Mouse (Mus musculus): ENCODE data around the gene Rtn4rl1. TPM values are rescaled to one million over a fixed set of nuclear protein-coding genes. Genes with fewer than 3 reads are reported as not detected.
"Not testable (repeated sequence)": the region's sequence is repeated elsewhere in the genome, so short reads cannot be mapped to it uniquely, and the experiment has no call there.

Rtn4rl1 gene
- total RNA-seq, 2 experiments from 2014 or later: 89.0 to 99.0 TPM

GRCm38 (mm10) chr11:75287940-75288339, 94.4 kb downstream of the Rtn4rl1 start:
- intact Hi-C loops (cut with DNase I): no loop called here
- TF ChIP-seq CTCF (IDR thresholded peaks at IDR 0.05): no peak

GRCm38 (mm10) chr11:75288517-75288916, 94.9 kb downstream of the Rtn4rl1 start:
- no peak for TF ChIP-seq CTCF (IDR thresholded peaks at IDR 0.05)
- no peak overlapping the region for H3K27ac ChIP-seq
- intact Hi-C loops (cut with DNase I): no loop called here
- H3K4me3 ChIP-seq: no peak overlapping the region
- no peak for DNase-seq (ENCODE audit: extremely low spot score in 1 of 2, low spot score in 2 of 2)

More at GRCm38 (mm10) chr11:75287940-75288339, 94.4 kb downstream of the Rtn4rl1 start:
- no peak overlapping the region for H3K4me3 ChIP-seq
- H3K27ac ChIP-seq: no peak overlapping the region
- DNase-seq (ENCODE audit: extremely low spot score in 1 of 2, low spot score in 2 of 2): no peak

GRCm38 (mm10) chr11:75289120-75289519, 95.5 kb downstream of the Rtn4rl1 start:
- DNase-seq (ENCODE audit: extremely low spot score in 1 of 2, low spot score in 2 of 2): no peak
- H3K27ac ChIP-seq: peak overlapping the region; percentile 80

GRCm38 (mm10) chr11:75290566-75291271, 97.1 kb downstream of the Rtn4rl1 start:
- DNase-seq (ENCODE audit: extremely low spot score in 1 of 2, low spot score in 2 of 2): peak; percentile 89 to 96
- H3K4me3 ChIP-seq: no peak overlapping the region
- H3K27ac ChIP-seq: peak overlapping the region; percentile 63
- intact Hi-C loops (cut with DNase I): loop anchor here (1.0 to 5.0 kb wide), 3 partner anchors 97 to 308 kb away; partner anchors contain the start of gene Rtn4rl1
- peak; percentile 96 for TF ChIP-seq CTCF (IDR thresholded peaks at IDR 0.05)

More at GRCm38 (mm10) chr11:75289120-75289519, 95.5 kb downstream of the Rtn4rl1 start:
- intact Hi-C loops (cut with DNase I): no loop called here
- H3K4me3 ChIP-seq: no peak overlapping the region
- no peak for TF ChIP-seq CTCF (IDR thresholded peaks at IDR 0.05)

- Histone ChIP-seq H3K27ac (peak overlapping the region; percentile 63), H3K4me3 (no peak overlapping the region)
- peak; percentile 63 to 64 for DNase-seq (ENCODE audit: extremely low spot score in 1 of 2, low spot score in 2 of 2)
- intact Hi-C loops (cut with DNase I): loop anchor here (1.0 to 5.0 kb wide), 4 partner anchors 98 to 309 kb away; partner anchors contain the start of gene Rtn4rl1
- no peak for TF ChIP-seq CTCF (IDR thresholded peaks at IDR 0.05)
These were observed 98.0 kb downstream of the Rtn4rl1 start for GRCm38 (mm10) chr11:75291389-75292215.

GRCm38 (mm10) chr11:75292281-75292680, 98.7 kb downstream of the Rtn4rl1 start:
- Histone ChIP-seq H3K4me3 (no peak overlapping the region), H3K27ac (peak overlapping the region; percentile 63)
- intact Hi-C loops (cut with DNase I): loop anchor here (2.0 to 5.0 kb wide), 2 partner anchors 107 to 310 kb away; no protein-coding TSS in a partner anchor
- no peak for DNase-seq (ENCODE audit: extremely low spot score in 1 of 2, low spot score in 2 of 2)
- no peak; the same call in 1 of the 2 replicates for TF ChIP-seq CTCF (IDR thresholded peaks at IDR 0.05)

- TF ChIP-seq CTCF (IDR thresholded peaks at IDR 0.05): no peak
- DNase-seq (ENCODE audit: extremely low spot score in 1 of 2, low spot score in 2 of 2): no peak
- Histone ChIP-seq H3K27ac (peak overlapping the region; percentile 69), H3K4me3 (no peak overlapping the region)
- intact Hi-C loops (cut with DNase I): loop anchor here (2.0 to 5.0 kb wide), 2 partner anchors 105 to 312 kb away; no protein-coding TSS in a partner anchor
These were observed 100.3 kb downstream of the Rtn4rl1 start for GRCm38 (mm10) chr11:75293852-75294361.

- TF ChIP-seq CTCF (IDR thresholded peaks at IDR 0.05): no peak
- DNase-seq (ENCODE audit: extremely low spot score in 1 of 2, low spot score in 2 of 2): peak in 1 of 2 experiments; percentile 22
- intact Hi-C loops (cut with DNase I): loop anchor here (5.0 kb wide), 1 partner anchor 313 kb away; no protein-coding TSS in a partner anchor
- Histone ChIP-seq H3K4me3 (no peak overlapping the region), H3K27ac (peak overlapping the region; percentile 69)
These were observed 101.3 kb downstream of the Rtn4rl1 start for GRCm38 (mm10) chr11:75294862-75295261.

- H3K4me3 ChIP-seq; DNase-seq (ENCODE audit: extremely low spot score in 1 of 2, low spot score in 2 of 2); intact Hi-C loops (cut with DNase I): not testable (repeated sequence)
- H3K27ac ChIP-seq: peak overlapping the region; percentile 69; the same call in 1 of the 2 replicates
These were observed 102.0 kb downstream of the Rtn4rl1 start for GRCm38 (mm10) chr11:75295534-75295933.

GRCm38 (mm10) chr11:75296406-75297005, 102.9 kb downstream of the Rtn4rl1 start:
- Histone ChIP-seq H3K4me3 (no peak overlapping the region), H3K27ac (peak overlapping the region; percentile 70)
- intact Hi-C loops (cut with DNase I): no loop called here
- peak in 1 of 2 experiments; percentile 25 for DNase-seq (ENCODE audit: extremely low spot score in 1 of 2, low spot score in 2 of 2)
- no peak for TF ChIP-seq CTCF (IDR thresholded peaks at IDR 0.05)

GRCm38 (mm10) chr11:75297631-75298030, 104.0 kb downstream of the Rtn4rl1 start:
- no peak overlapping the region for H3K27ac ChIP-seq
- intact Hi-C loops (cut with DNase I): no loop called here
- no peak for DNase-seq (ENCODE audit: extremely low spot score in 1 of 2, low spot score in 2 of 2)

More at GRCm38 (mm10) chr11:75297631-75298030, 104.0 kb downstream of the Rtn4rl1 start:
- no peak overlapping the region for H3K4me3 ChIP-seq
- no peak for TF ChIP-seq CTCF (IDR thresholded peaks at IDR 0.05)

Measured in left cerebral cortex, adult 2 months (tissue).